Mouse (Mus musculus) heart, embryonic 16.5 days (tissue): ENCODE data around the gene Gins1. TPM values are rescaled to one million over a fixed set of nuclear protein-coding genes. Genes with fewer than 3 reads are reported as not detected.
"Not testable (repeated sequence)": the region's sequence is repeated elsewhere in the genome, so short reads cannot be mapped to it uniquely, and the experiment has no call there.

Experiments used
- ATAC-seq: fragments of 200-750 bp; cut with Nextera tagmentation; replicated peaks from 2 replicates; pipeline ENCODE4 v1.8.0; 2017; ENCODE audit warnings: moderate number of reproducible peaks; ENCODE audit not compliant: insufficient read depth, low FRiP score; ENCODE audit errors: extremely low read depth
- H3K27ac ChIP-seq: fragments of 300-500 bp; sonication (generic); 2 replicates; pipeline ENCODE4 v1.5.1; 2014; ENCODE audit warnings: mild to moderate bottlenecking, low read length, control low read depth, moderate library complexity
- H3K27me3 ChIP-seq: fragments of 300-500 bp; sonication (generic); 2 replicates; pipeline ENCODE4 v1.6.1; 2014; ENCODE audit warnings: low read length, mixed read lengths; ENCODE audit not compliant: control insufficient read depth, insufficient read depth
- H3K36me3 ChIP-seq: fragments of 300-500 bp; sonication (generic); 2 replicates; pipeline ENCODE4 v1.6.1; 2014; ENCODE audit not compliant: control insufficient read depth, insufficient read depth
- H3K4me1 ChIP-seq: fragments of 300-500 bp; sonication (generic); 2 replicates; pipeline ENCODE4 v1.6.1; 2014; ENCODE audit warnings: low read length, mixed read lengths; ENCODE audit not compliant: control insufficient read depth, insufficient read depth
- H3K4me2 ChIP-seq: fragments of 300-500 bp; sonication (generic); 2 replicates; pipeline ENCODE4 v1.6.1; 2014; ENCODE audit warnings: low read depth, mild to moderate bottlenecking, control low read depth, low read length
- H3K4me3 ChIP-seq: fragments of 300-500 bp; sonication (generic); 2 replicates; pipeline ENCODE4 v1.5.1; 2014; ENCODE audit warnings: mild to moderate bottlenecking, control low read depth, low read length
- H3K9ac ChIP-seq: fragments of 300-500 bp; sonication (generic); 2 replicates; pipeline ENCODE4 v1.6.1; 2014; ENCODE audit warnings: low read length, control low read depth
- H3K9me3 ChIP-seq: fragments of 300-500 bp; sonication (generic); replicated peaks from 2 replicates; pipeline ENCODE4 v1.6.1; 2016; ENCODE audit warnings: low read length; ENCODE audit not compliant: control insufficient read depth
- whole genome bisulfite sequencing: fragments of 180-500 bp; shearing (Covaris S2); extraction: QIAGEN DNeasy Blood & Tissue Kit; methylation state at CpG from one replicate; pipeline ENCODE4 v1.1.7; 2014; 5-methylcytosine and 5-hydroxymethylcytosine counted together
- polyA plus RNA-seq: library from polyadenylated mRNA; unstranded; fragments of >200 nt; fragmentation: Nextera tagmentation; extraction: Ambion mirVana; gene quantifications from 2 replicates; pipeline ENCODE4 v1.2.1, GENCODE M21; 2015

Gins1 gene
- polyA plus RNA-seq, 1 experiment from 2014 or later = 27.0 TPM

GRCm38 (mm10) chr2:150944017-150944416, 38.8 kb downstream of the Gins1 start:
- no peak overlapping the region for H3K27ac ChIP-seq
- no peak overlapping the region for H3K4me2 ChIP-seq
- H3K9ac ChIP-seq = no peak overlapping the region
- no peaks in the 10 kb centered on the region for H3K9me3 ChIP-seq
- no peaks in the 10 kb centered on the region for H3K4me1 ChIP-seq
- WGBS = 84% methylated on average over 5 of the region's 5 CpGs
- no peak overlapping the region for H3K4me3 ChIP-seq
- H3K36me3 ChIP-seq = no peaks in the 10 kb centered on the region
- no peaks in the 10 kb centered on the region for H3K27me3 ChIP-seq
- no peak for ATAC-seq

- H3K27me3 ChIP-seq, H3K4me2 ChIP-seq, H3K9me3 ChIP-seq, ATAC-seq, H3K9ac ChIP-seq, H3K36me3 ChIP-seq, H3K27ac ChIP-seq, H3K4me3 ChIP-seq, H3K4me1 ChIP-seq: not testable (repeated sequence)
- WGBS = 89% methylated on average over 5 of the region's 5 CpGs
Observed at GRCm38 (mm10) chr2:150947341-150947740, 42.1 kb downstream of the Gins1 start.

GRCm38 (mm10) chr2:150947880-150948611, 42.8 kb downstream of the Gins1 start:
- not testable (repeated sequence) for H3K9me3 ChIP-seq, H3K27ac ChIP-seq, H3K9ac ChIP-seq, ATAC-seq, H3K27me3 ChIP-seq, H3K36me3 ChIP-seq, H3K4me2 ChIP-seq, H3K4me1 ChIP-seq, H3K4me3 ChIP-seq
- 88% methylated on average over 12 of the region's 12 CpGs for WGBS

- H3K4me3 ChIP-seq = no peak overlapping the region
- WGBS = 69% methylated on average over 5 of the region's 5 CpGs
- no peaks in the 10 kb centered on the region for H3K36me3 ChIP-seq
- no peaks in the 10 kb centered on the region for H3K27me3 ChIP-seq
- no peak overlapping the region for H3K9ac ChIP-seq
- H3K4me1 ChIP-seq = no peaks in the 10 kb centered on the region
- no peaks in the 10 kb centered on the region for H3K9me3 ChIP-seq
- ATAC-seq = no peak
- H3K27ac ChIP-seq = no peak overlapping the region
- H3K4me2 ChIP-seq = no peak overlapping the region
Observed at GRCm38 (mm10) chr2:150948786-150949185, 43.6 kb downstream of the Gins1 start.

DNA sequence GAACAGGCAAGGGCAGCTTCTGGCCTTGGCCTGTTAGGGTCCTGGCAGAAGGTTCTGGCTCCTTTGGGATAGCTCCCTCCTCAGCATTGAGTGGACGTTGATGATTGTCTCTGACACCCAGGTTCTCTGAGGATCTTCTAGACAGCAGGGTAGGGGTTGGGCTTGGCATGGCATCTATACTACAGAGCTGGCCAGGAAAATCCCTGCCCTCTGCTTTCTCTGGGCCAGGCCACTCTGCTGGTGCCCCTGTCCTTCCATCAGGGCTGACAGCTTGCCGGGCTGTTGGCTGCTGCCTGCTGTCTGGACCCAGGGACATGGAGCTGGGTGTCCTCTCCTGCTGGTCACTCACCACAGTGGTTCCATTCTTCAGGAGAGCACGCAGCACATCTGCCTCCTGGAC, 44.5 kb downstream of the Gins1 start:
- Histone ChIP-seq H3K9me3 (no peaks in the 10 kb centered on the region), H3K4me3 (no peak overlapping the region), H3K27me3 (no peaks in the 10 kb centered on the region), H3K4me1 (no peaks in the 10 kb centered on the region), H3K9ac (no peak overlapping the region), H3K4me2 (no peak overlapping the region), H3K36me3 (no peaks in the 10 kb centered on the region), H3K27ac (no peak overlapping the region)
- ATAC-seq = no peak
- 88% methylated on average over 3 of the region's 3 CpGs for WGBS

DNA sequence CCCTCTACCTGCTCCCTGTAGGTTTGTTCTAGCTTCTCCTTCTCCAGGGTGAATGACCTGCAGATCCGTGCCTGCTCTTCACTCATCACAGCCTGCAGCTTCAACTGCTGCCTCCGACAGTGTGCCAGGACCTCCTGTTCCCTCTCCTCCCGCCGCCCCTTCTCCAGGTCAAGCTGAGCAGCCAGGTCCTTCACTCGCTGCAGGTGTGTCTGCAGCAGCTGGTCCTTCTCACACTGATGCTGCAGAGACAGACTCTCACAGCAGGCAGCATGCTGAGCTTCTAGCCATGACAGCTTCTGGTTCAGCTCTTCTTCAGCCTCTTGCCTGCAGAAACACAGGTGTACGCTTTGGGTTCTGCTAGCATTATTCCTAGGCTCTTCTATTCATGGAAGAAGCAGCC, 44.9 kb downstream of the Gins1 start:
- 82% methylated on average over 6 of the region's 6 CpGs for WGBS
- no peak overlapping the region for H3K4me2 ChIP-seq
- H3K4me3 ChIP-seq = no peak overlapping the region
- no peaks in the 10 kb centered on the region for H3K36me3 ChIP-seq
- H3K4me1 ChIP-seq = no peaks in the 10 kb centered on the region
- no peak overlapping the region for H3K27ac ChIP-seq
- ATAC-seq = no peak
- no peak overlapping the region for H3K9ac ChIP-seq
- H3K27me3 ChIP-seq = no peaks in the 10 kb centered on the region
- no peaks in the 10 kb centered on the region for H3K9me3 ChIP-seq

DNA sequence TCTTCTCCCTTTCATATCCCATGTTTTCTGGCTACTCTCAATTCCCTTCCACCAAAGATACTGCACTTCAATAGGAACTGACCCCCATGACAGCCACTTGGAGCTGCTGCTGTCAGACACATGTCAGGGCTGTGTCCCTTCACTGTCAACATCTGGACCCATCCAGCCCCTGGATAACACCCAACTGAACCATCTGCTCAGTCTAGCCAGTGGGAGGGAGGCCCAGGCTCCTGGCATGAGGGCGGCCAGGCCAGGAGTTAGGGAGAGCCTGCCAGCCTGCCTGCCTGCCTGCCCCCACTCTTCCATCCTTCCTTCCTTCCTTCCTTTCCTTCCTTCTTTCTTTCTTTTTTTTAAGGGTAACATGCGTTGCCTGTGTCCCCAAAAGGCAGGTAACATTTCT, 46.0 kb downstream of the Gins1 start:
- no peaks in the 10 kb centered on the region for H3K36me3 ChIP-seq
- H3K4me1 ChIP-seq = no peaks in the 10 kb centered on the region
- ATAC-seq = no peak
- no peaks in the 10 kb centered on the region for H3K27me3 ChIP-seq
- H3K27ac ChIP-seq = no peak overlapping the region
- H3K4me2 ChIP-seq = no peak overlapping the region
- no peak overlapping the region for H3K4me3 ChIP-seq
- no peaks in the 10 kb centered on the region for H3K9me3 ChIP-seq
- H3K9ac ChIP-seq = no peak overlapping the region
- WGBS = 85% methylated on average over 2 of the region's 2 CpGs

GRCm38 (mm10) chr2:150955859-150956258, 50.7 kb downstream of the Gins1 start:
- Histone ChIP-seq H3K4me1 (no peaks in the 10 kb centered on the region), H3K36me3 (no peaks in the 10 kb centered on the region), H3K4me2 (no peak overlapping the region), H3K27ac (no peak overlapping the region), H3K27me3 (no peaks in the 10 kb centered on the region), H3K9ac (no peak overlapping the region), H3K9me3 (no peaks in the 10 kb centered on the region), H3K4me3 (no peak overlapping the region)
- ATAC-seq = no peak
- 66% methylated on average over 1 of the region's 1 CpGs for WGBS

DNA sequence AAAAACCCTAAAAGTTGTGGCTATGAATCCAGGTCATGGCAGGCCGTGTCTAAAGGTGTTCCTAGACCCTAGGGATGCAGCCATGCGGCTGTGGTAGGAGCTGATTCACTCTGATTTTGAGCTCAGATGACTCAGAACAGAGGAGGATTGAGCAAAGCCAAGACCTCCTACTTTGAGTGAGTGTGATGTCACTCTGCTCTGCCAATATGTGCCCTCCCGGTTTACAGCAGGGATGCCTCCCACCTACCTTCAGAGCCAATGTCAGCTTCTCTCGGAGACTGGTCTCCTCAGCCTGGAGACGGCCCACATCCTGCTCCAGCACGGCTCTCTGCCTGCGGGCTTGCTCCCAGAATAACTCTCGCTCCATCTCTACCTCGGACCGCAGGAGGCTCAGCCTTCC, 54.3 kb downstream of the Gins1 start:
- no peak overlapping the region for H3K4me2 ChIP-seq
- H3K9ac ChIP-seq = no peak overlapping the region
- H3K4me1 ChIP-seq = no peaks in the 10 kb centered on the region
- no peaks in the 10 kb centered on the region for H3K27me3 ChIP-seq
- peaks cover 3% of the 10 kb centered on the region; the same call in 1 of the 2 replicates for H3K36me3 ChIP-seq
- 64% methylated on average over 10 of the region's 10 CpGs for WGBS
- H3K9me3 ChIP-seq = no peaks in the 10 kb centered on the region
- no peak for ATAC-seq
- no peak overlapping the region for H3K27ac ChIP-seq
- no peak overlapping the region for H3K4me3 ChIP-seq
